Mouse (Mus musculus): ENCODE data around the gene Cwf19l1. TPM values are rescaled to one million over a fixed set of nuclear protein-coding genes. Genes with fewer than 3 reads are reported as not detected.

The Cwf19l1 gene
- total and polyA plus RNA-seq, 2 experiments from 2014 or later = 10.7 to 27.3 TPM

DNA sequence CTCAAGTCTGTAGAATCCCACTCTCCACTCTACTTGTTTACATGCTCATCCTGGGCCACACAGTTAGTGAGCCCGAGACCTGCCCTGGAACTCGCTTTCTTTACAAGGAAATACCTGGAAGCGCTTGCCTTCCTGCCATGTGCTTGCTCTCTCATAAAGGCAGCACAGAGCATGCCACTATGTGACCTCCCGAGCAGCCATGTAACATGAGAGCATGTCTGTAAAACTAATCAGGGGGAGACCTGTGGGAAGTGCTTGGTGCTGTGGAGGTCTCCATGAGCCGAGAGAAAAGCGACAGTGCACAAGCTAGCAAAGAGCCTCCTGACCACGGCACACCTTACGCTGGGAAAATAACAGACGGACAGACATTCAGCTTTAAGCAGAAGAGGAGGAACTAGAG, 59.2 kb downstream of the Cwf19l1 start:
- peaks cover 34% of the 10 kb centered on the region for H3K36me3 ChIP-seq (ENCODE audit: insufficient read depth, low read length)
- no peak for ATAC-seq
- DNase-seq (ENCODE audit: low spot score) = no peak
- no peaks in the 10 kb centered on the region for H3K9me3 ChIP-seq (ENCODE audit: low read length)
- no peak overlapping the region for H3K4me2 ChIP-seq (ENCODE audit: low read depth, low read length)
- no peak overlapping the region for H3K4me3 ChIP-seq (ENCODE audit: low read length)
- no peaks in the 10 kb centered on the region for H3K27me3 ChIP-seq (ENCODE audit: insufficient read depth, low read length)
- TF ChIP-seq CTCF (IDR thresholded peaks at IDR 0.05; ENCODE audit: low read depth) = no peak
- H3K27ac ChIP-seq = no peak overlapping the region
- 93% methylated on average over 9 of the region's 9 CpGs for WGBS
- no peaks in the 10 kb centered on the region for H3K4me1 ChIP-seq (ENCODE audit: insufficient read depth, low read length)
- no peak overlapping the region for H3K9ac ChIP-seq (replicated peaks; ENCODE audit: low read length)

DNA sequence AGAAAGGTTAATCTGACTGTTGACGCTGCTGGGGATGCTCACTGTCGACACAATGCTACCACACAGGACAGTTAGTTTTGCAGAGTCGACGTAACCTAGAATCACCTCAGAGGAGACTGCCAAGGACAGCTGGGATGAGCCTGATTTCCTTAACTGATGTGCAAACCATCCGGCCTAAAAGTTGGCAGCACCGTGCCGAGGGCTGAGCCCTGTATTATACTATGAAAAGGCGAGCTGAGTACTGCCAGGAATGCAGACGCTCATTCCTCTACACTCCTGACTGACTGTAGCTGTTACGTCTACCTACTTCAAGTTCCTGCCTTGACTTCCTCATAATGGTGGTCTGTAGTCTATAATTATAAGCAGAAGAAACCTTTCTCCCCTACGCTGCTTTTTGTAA, 60.7 kb downstream of the Cwf19l1 start:
- Histone ChIP-seq H3K36me3 (ENCODE audit: insufficient read depth, low read length) (peaks cover 33% of the 10 kb centered on the region; the same call in 1 of the 2 replicates), H3K27me3 (ENCODE audit: insufficient read depth, low read length) (no peaks in the 10 kb centered on the region), H3K4me2 (ENCODE audit: low read depth, low read length) (no peak overlapping the region), H3K27ac (no peak overlapping the region), H3K4me1 (ENCODE audit: insufficient read depth, low read length) (no peaks in the 10 kb centered on the region), H3K4me3 (ENCODE audit: low read length) (no peak overlapping the region), H3K9me3 (ENCODE audit: low read length) (no peaks in the 10 kb centered on the region), H3K9ac (replicated peaks; ENCODE audit: low read length) (no peak overlapping the region)
- no peak for ATAC-seq
- no peak for TF ChIP-seq CTCF (IDR thresholded peaks at IDR 0.05; ENCODE audit: low read depth)
- DNase-seq (ENCODE audit: low spot score) = no peak
- whole genome bisulfite sequencing = 83% methylated on average over 11 of the region's 11 CpGs

DNA sequence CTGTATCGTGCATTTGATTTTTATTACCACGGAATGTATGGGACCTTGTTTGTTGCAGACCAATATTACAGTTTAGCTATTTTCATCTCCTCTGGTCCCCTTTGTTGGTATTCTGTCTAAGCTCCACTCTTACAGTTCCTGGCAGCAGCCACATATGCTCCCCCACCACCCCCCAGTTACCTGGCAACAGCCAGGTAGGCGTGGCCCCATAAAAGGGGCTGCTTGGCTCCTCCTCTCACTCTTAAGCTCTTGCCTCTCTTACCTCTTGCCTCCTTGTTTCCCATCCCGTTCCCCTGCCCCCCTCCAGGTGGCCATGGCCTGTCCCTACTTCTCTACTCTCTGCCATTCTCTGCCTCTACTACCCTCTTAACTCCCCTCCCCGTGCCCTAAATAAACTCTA, 64.5 kb downstream of the Cwf19l1 start:
- no peaks in the 10 kb centered on the region for H3K9me3 ChIP-seq (ENCODE audit: low read length)
- no peak for DNase-seq (ENCODE audit: low spot score)
- no peak overlapping the region for H3K9ac ChIP-seq (replicated peaks; ENCODE audit: low read length)
- no peak overlapping the region for H3K4me3 ChIP-seq (ENCODE audit: low read length)
- TF ChIP-seq CTCF (IDR thresholded peaks at IDR 0.05; ENCODE audit: low read depth) = no peak
- no peaks in the 10 kb centered on the region for H3K27me3 ChIP-seq (ENCODE audit: insufficient read depth, low read length)
- no peak for ATAC-seq
- peaks cover 13% of the 10 kb centered on the region; the same call in 1 of the 2 replicates for H3K36me3 ChIP-seq (ENCODE audit: insufficient read depth, low read length)
- no peak overlapping the region for H3K27ac ChIP-seq
- H3K4me1 ChIP-seq (ENCODE audit: insufficient read depth, low read length) = peaks cover 6% of the 10 kb centered on the region; the same call in 1 of the 2 replicates
- WGBS = 58% methylated on average over 5 of the region's 5 CpGs
- H3K4me2 ChIP-seq (ENCODE audit: low read depth, low read length) = no peak overlapping the region

GRCm38 (mm10) chr19:44069914-44070232, 65.8 kb downstream of the Cwf19l1 start:
- peak overlapping the region; percentile 69 for H3K4me3 ChIP-seq (ENCODE audit: low read length)
- ATAC-seq = no peak

GRCm38 (mm10) chr19:44069121-44069913, 66.4 kb downstream of the Cwf19l1 start, which contains the start of gene Erlin1:
TSS of gene Erlin1 (minus strand) at chr19:44069785.
- H3K4me1 ChIP-seq (ENCODE audit: insufficient read depth, low read length) = peaks cover 6% of the 10 kb centered on the region; the same call in 1 of the 2 replicates
- TF ChIP-seq CTCF (IDR thresholded peaks at IDR 0.05; ENCODE audit: low read depth) = no peak
- 0 out of 2 replicates have a peak, but pooled peaks cover 7% of the 10 kb centered on the region for H3K36me3 ChIP-seq (ENCODE audit: insufficient read depth, low read length)
- peak within 1 kb of the TSS; percentile 67 for H3K27ac ChIP-seq
- DNase-seq (ENCODE audit: low spot score) = peak; percentile 96
- no peaks in the 10 kb centered on the region for H3K27me3 ChIP-seq (ENCODE audit: insufficient read depth, low read length)
- peak within 1 kb of the TSS; percentile 69 for H3K4me3 ChIP-seq (ENCODE audit: low read length)
- peak within 1 kb of the TSS; percentile 67 for H3K9ac ChIP-seq (replicated peaks; ENCODE audit: low read length)
- peak within 1 kb of the TSS; percentile 93 for H3K4me2 ChIP-seq (ENCODE audit: low read depth, low read length)
- WGBS = 1% methylated on average over 71 of the region's 75 CpGs
- H3K9me3 ChIP-seq (ENCODE audit: low read length) = no peaks in the 10 kb centered on the region
- peak; percentile 96 for ATAC-seq

More at GRCm38 (mm10) chr19:44069914-44070232, 65.8 kb downstream of the Cwf19l1 start:
- WGBS = 4% methylated on average over 4 of the region's 4 CpGs
- H3K9me3 ChIP-seq (ENCODE audit: low read length) = no peaks in the 10 kb centered on the region
- no peaks in the 10 kb centered on the region for H3K27me3 ChIP-seq (ENCODE audit: insufficient read depth, low read length)
- peak overlapping the region; percentile 93 for H3K4me2 ChIP-seq (ENCODE audit: low read depth, low read length)
- H3K27ac ChIP-seq = peak overlapping the region; percentile 67
- 0 out of 2 replicates have a peak, but pooled peaks have one; percentile 2 for TF ChIP-seq CTCF (IDR thresholded peaks at IDR 0.05; ENCODE audit: low read depth)
- H3K36me3 ChIP-seq (ENCODE audit: insufficient read depth, low read length) = peaks cover 5% of the 10 kb centered on the region; the same call in 1 of the 2 replicates
- peaks cover 6% of the 10 kb centered on the region; the same call in 1 of the 2 replicates for H3K4me1 ChIP-seq (ENCODE audit: insufficient read depth, low read length)
- peak overlapping the region; percentile 67 for H3K9ac ChIP-seq (replicated peaks; ENCODE audit: low read length)
- DNase-seq (ENCODE audit: low spot score) = no peak

GRCm38 (mm10) chr19:44068232-44068631, 67.4 kb downstream of the Cwf19l1 start:
- Histone ChIP-seq H3K27ac (no peak overlapping the region), H3K36me3 (ENCODE audit: insufficient read depth, low read length) (0 out of 2 replicates have a peak, but pooled peaks cover 7% of the 10 kb centered on the region), H3K9me3 (ENCODE audit: low read length) (no peaks in the 10 kb centered on the region), H3K27me3 (ENCODE audit: insufficient read depth, low read length) (no peaks in the 10 kb centered on the region), H3K9ac (replicated peaks; ENCODE audit: low read length) (no peak overlapping the region), H3K4me3 (ENCODE audit: low read length) (peak overlapping the region; percentile 69; the same call in 1 of the 2 replicates), H3K4me1 (ENCODE audit: insufficient read depth, low read length) (peaks cover 6% of the 10 kb centered on the region; the same call in 1 of the 2 replicates), H3K4me2 (ENCODE audit: low read depth, low read length) (peak overlapping the region; percentile 93)
- DNase-seq (ENCODE audit: low spot score) = no peak
- no peak for ATAC-seq
- WGBS = 77% methylated on average over 4 of the region's 4 CpGs
- TF ChIP-seq CTCF (IDR thresholded peaks at IDR 0.05; ENCODE audit: low read depth) = no peak

Data from hindbrain, postnatal 0 days (tissue).